Mouse (Mus musculus) kidney, postnatal 36 days (tissue): ENCODE data around the gene Ankrd65.

ENCODE experiments used
- DNase-seq, 2 experiments: peaks; one replicate each; pipeline ENCODE4 v3.0.0; 2021 to 2022; ENCODE audit warnings: mixed read lengths in 2 of 2

The Ankrd65 gene

GRCm38 (mm10) chr4:155847591-155848352 is 57.5 kb downstream of the Ankrd65 start:
- DNase-seq, result peak; percentile 70 to 74

- DNase-seq, result peak; percentile 76 to 90
Measured at GRCm38 (mm10) chr4:155848434-155849095, 58.3 kb downstream of the Ankrd65 start.
